Comparison of ENCODE assay signal across 33 mouse cellular contexts in genomic region chr17:14711784-14712183, GRCm38 (mm10).
"Had no signal": no experiment of that assay in that cellular context is flagged by ENCODE, and none has a peak within 500 bp of the region (broad histone marks: within the 10 kb centered on the region; RNA-seq: fewer than 3 reads in every experiment).

No protein-coding gene starts in this region.

- H3K27ac ChIP-seq: heart, embryonic 13.5 days; heart, embryonic 15.5 days; hindbrain, embryonic 10.5 days; hindbrain, embryonic 12.5 days; hindbrain, embryonic 13.5 days; hindbrain, embryonic 14.5 days; hindbrain, embryonic 15.5 days; hindbrain, postnatal 0 days; intestine, embryonic 15.5 days; kidney, embryonic 15.5 days; kidney, postnatal 0 days; layer of hippocampus, adult 2 months; left cerebral cortex, adult 2 months had no signal

- H3K4me2 ChIP-seq: heart, embryonic 12.5 days; heart, embryonic 13.5 days; heart, embryonic 15.5 days; hindbrain, embryonic 12.5 days; hindbrain, embryonic 13.5 days; hindbrain, embryonic 14.5 days; hindbrain, embryonic 15.5 days; intestine, embryonic 15.5 days; kidney, embryonic 15.5 days had no signal

- H3K9me3 ChIP-seq: heart, embryonic 12.5 days; heart, embryonic 13.5 days; heart, embryonic 15.5 days; hindbrain, embryonic 10.5 days; hindbrain, embryonic 12.5 days; hindbrain, embryonic 13.5 days; hindbrain, embryonic 15.5 days; intestine, embryonic 15.5 days; kidney, embryonic 15.5 days had no signal

- H3K9ac ChIP-seq: heart, embryonic 12.5 days; heart, embryonic 13.5 days; heart, embryonic 15.5 days; hindbrain, embryonic 12.5 days; hindbrain, embryonic 13.5 days; hindbrain, embryonic 14.5 days; hindbrain, embryonic 15.5 days; intestine, embryonic 15.5 days; kidney, embryonic 15.5 days had no signal

- DNase-seq: heart, postnatal 10 days; heart, postnatal 14 days; heart, postnatal 36 days; heart, postnatal 4 days; kidney, adult 11 months; kidney, adult 18-20 months; kidney, adult 2 months; kidney, adult 8-10 months; kidney, adult 9 months; kidney, postnatal 10 days; kidney, postnatal 14 days; kidney, postnatal 25 days; kidney, postnatal 36 days; layer of hippocampus, adult 9-11 months; layer of hippocampus, postnatal 36 days had no signal

- H3K36me3 ChIP-seq: heart, embryonic 12.5 days; heart, embryonic 13.5 days; heart, embryonic 15.5 days; hindbrain, embryonic 10.5 days; hindbrain, embryonic 12.5 days; hindbrain, embryonic 13.5 days; hindbrain, embryonic 15.5 days; intestine, embryonic 15.5 days; kidney, embryonic 15.5 days had no signal

- H3K4me3 ChIP-seq: heart, embryonic 12.5 days; heart, embryonic 13.5 days; heart, embryonic 15.5 days; hindbrain, embryonic 10.5 days; hindbrain, embryonic 12.5 days; hindbrain, embryonic 13.5 days; hindbrain, embryonic 15.5 days; intestine, embryonic 15.5 days; kidney, embryonic 15.5 days; layer of hippocampus, adult 2 months; left cerebral cortex, adult 2 months had no signal

- H3K27me3 ChIP-seq: heart, embryonic 12.5 days; heart, embryonic 15.5 days; hindbrain, embryonic 15.5 days; intestine, embryonic 15.5 days; kidney, embryonic 15.5 days had no signal

- H3K4me1 ChIP-seq: heart, embryonic 12.5 days; heart, embryonic 13.5 days; heart, embryonic 15.5 days; hindbrain, embryonic 15.5 days; intestine, embryonic 15.5 days; kidney, embryonic 15.5 days had no signal

- ATAC-seq: hindbrain, embryonic 16.5 days; hindbrain, postnatal 0 days; inflammation-experienced regulatory T-cells, adult 6 months; intestine, embryonic 15.5 days; intestine, embryonic 16.5 days; intestine, postnatal 0 days had no signal
